Mouse (Mus musculus) ovary, postnatal 14 days (tissue): ENCODE measurements at regions not wholly inside any gene's neighbourhood (a gene's known extent, or its start where the extent isn't known, plus 50 kb on each side); places are given as distances from the start of the nearest gene placed in this dataset.

ENCODE experiments used
- DNase-seq: peaks from one replicate; pipeline ENCODE4 v3.0.0; 2022; ENCODE audit warnings: low spot score

DNA sequence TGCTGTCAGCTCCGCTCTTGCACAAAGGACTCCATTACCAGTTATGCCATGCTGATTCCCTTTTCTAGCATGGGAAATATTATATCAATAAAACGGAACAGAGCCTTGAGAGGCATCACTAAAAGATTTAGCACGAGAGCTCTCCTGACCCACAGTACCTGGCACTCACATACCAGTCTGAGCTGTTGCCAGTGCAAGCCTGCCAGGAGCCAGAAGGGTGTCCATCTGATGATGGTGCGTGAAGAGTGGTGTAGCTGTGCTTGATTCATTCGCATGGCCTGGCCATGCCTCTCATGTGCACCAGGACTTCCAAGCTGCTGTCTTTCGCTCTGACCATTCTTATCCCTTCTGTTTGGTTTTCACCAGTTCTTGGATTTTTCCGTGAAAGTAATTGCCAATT lies 102.3 kb upstream of the Irx4 start:
- DNase-seq = no peak

DNA sequence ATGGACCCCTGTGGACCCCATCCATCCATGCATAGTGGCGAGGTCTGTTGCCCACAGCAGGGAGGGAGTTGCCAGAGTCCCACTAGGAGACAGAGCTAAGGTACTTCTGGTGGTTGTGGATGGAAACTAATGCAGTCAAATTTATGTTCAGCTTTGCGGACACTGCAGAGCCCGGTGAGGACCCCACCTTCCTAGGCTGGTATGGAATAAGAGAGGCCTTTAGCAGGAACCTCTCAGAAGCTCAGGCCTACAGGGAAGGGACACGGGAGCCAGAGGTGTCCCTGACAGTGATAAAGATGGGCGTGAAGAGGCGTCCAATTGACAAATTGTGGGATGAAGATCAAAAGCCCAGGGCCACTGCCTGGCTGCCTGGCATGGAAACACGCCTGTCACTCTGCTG lies 100.8 kb upstream of the Irx4 start:
- no peak for DNase-seq

DNA sequence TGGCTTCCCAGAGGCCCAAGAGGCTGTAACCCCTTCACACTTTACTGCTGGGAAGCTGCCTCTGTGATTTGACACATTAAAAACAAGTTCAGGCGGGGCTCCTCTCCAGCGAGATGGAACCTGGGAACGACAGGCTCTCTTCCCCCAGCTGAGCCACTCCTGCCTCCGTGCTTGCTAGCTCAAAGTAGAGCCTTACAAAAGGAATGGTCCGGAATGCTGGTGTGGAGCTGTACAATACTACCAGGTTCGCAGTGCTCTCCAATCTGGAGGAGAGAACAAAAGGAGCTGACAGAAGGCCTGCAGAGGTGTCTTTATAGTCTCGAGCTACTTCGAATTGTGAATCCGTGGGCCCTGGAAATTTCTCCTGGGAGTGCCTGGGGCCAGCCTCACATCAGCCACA lies 100.4 kb upstream of the Irx4 start:
- DNase-seq = no peak

DNA sequence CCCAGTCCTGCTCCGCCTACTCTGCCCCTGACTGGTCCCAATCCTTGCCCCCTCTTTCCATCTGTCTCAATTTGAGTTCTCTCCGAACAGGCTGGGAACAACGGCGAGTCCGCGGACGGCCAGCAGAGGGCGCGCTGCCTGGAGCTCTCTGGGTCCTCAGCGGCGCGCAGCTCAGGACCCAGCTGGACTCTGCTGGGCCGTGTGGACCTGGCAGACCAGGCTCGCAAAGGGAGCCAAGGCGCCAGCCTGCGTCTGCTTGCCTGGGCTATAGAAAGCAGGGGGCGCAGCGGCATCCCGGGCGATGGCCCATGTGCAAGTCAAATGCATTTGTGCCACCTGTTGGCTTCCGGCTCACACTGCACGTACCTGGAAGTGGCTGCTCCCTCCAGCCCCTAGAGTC lies 100.0 kb upstream of the Irx4 start:
- peak; percentile 81 for DNase-seq

DNA sequence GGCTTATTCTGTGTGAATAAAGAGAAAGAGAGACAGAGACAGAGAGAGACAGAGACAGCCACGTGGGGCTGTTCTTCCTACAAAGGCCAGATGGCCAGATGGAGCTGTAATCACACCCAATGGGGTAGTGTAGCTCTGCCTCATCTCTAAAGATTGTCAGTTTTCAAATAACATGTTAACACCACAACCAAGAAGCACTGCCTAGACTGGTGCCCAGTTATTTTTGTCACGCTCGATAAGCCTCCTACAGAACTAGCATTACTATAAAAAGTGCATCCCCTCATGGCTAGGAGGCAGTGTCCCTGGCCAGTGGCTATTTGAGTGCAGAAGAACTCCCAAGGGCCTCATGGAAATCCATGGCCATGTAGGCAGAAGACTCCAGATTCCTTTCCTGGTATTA lies 90.0 kb upstream of the Irx4 start:
- no peak for DNase-seq

DNA sequence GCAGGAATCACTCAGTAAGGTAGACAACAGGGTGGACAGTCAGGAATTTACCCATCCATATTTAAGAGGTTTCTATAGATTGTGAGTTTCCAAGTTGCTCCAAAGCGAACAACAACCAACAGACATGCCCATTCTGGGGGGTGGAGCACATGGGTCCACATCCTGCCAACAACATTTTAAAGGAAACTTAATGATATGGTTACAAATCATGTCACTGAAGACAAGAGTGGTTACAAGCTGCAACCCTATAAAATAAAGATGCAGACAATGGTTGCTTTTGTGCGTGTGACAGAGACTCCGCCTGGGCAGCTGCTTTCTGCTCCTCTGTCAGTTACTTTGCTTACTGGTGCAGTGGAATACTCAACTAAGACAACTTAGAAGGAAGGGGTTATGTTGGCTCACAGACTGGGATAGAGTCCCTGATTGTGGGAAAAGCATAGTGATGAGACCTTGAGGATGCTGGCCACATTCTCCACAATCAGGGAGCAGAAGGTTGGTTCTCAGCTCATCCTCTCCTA lies 52.3 kb upstream of the Irx4 start:
- no peak for DNase-seq
